Mouse (Mus musculus) heart, adult 11 months (tissue): ENCODE measurements at regions not wholly inside any gene's neighbourhood (a gene's known extent, or its start where the extent isn't known, plus 50 kb on each side); places are given as distances from the start of the nearest gene placed in this dataset.
A peak's percentile ranks its signal among the peaks of the same experiment; 100 is the strongest.

Source experiments
- DNase-seq: peaks from one replicate; pipeline ENCODE4 v3.0.0; 2022

DNA sequence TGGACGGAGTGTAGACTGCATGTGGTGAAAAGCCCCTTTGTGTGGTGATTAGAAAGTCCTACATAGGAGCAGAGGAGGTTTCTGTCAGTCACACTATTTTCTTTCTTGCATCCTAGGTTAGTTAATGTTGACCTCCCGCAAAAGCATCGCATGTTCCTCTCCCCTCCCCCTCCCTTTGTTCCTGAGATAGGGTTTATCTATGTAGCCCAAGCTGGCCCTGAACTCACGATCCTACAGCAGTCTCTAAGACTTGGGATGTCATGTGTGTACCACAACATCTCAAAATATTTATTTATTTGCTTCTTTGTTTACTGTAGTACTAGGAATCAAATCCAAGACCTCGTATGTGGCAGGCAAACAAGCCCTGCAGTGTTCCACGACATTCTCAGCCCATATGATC, 116.2 kb upstream of the Serp2 start:
- DNase-seq = no peak

DNA sequence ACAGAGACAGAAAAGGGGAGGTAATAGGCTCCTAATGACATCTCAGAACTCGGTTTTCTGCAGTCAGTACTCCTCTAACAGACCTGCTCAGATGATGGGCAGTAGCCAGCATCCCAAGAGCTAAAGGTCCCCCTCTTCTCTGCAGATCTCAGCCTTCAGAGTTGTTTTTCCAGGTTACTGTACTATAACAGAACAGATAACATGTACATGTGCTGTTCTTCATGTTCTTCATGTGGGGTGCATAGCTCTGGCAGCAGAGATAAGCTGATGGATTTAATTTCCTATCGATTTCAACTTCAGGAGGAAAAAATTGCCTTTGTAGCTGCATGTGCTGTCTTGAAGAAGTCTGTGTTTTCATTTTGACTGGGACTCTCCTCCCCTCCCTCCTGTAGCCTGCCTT, 115.8 kb upstream of the Serp2 start:
- no peak for DNase-seq

DNA sequence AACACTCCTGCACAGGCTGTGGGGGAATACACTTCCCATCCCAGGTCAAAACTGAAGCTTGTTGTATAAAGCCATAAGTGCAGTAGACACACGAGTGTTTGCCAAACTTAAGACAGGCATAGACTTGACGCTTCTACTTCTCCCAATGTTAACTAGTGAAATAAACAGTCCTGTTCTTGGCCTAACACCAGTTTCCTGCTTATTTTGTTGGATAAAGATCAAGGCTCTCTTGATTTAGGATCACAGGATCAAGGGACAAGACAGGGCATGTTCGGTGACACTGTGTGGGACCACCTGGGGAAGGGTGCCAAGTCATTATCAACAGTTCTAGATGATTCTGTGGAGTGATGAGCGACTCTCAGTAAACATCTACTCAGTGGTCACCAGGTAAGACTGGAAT, 114.3 kb upstream of the Serp2 start:
- no peak for DNase-seq

DNA sequence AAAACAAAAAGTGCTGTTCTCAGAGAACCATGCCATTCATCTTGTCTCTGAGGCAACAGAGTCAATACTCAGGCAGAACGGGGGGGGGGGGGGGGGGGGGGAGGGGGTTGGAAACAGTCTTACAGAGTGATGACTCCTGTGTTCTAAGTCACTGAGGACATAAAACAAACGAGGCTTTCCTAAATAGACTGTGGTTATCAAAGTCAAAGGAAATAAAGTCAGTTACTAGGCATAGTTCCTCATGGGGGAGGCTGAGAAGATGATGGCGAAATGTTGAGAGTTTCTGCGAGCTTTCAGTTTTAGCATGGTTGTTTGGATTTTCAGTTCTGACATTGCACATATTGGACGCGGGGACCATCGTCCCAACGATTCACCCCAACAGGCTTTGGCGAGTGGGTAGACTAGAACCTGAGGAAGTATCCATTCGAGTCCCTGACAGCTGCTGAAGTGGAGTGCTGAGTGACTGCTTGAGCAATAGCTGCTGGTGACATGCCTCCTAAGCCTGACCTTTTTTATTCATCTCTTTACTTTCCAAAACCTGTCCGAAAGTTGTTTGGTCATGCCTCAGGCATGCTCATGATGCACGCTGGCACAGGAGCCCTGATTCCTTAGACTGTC, 109.2 kb upstream of the Serp2 start:
- peak; percentile 84 for DNase-seq

DNA sequence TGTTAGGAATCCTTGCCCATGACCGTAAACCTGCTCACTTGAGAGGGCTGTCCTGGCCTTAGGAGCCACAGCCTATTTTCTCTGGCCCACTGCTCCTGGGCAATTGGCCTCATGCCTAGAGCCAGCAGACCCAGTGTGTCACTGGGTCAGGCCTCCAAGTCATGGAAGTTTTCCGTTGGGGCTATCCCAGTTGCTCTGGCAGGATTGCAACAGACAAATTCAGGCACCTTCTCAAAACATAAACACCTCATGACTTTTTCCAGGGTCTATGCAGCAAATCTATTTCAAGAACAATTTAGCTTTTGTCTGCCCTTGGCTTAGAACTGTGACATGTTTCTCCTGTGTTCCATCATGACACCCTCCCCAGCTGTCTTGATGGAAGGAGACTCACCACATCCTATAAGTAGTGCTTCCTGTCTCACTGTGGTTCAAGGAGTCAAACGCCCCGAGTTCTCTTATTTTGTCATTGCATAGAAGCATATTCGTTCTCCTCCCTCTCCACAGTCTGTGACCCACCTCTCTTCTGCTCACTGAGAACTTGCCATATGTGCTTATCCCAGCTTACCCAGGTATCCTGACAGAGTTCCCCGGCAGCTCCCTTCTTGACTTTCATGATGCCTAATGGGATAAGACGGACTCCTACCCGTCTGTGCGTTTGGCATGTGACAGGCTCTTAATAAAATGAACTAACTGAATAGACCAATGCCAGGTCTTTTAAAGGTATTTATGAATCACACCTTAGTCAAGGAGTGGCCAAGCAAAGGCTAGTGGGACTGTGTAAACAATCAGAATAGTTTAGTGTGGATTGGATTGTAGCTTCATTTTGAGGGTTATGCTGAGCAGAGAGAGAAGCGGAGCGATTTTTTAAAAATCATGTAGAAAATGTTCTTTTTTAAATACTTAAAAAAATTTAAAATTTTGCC, 108.2 kb upstream of the Serp2 start:
- peak; percentile 93 for DNase-seq

DNA sequence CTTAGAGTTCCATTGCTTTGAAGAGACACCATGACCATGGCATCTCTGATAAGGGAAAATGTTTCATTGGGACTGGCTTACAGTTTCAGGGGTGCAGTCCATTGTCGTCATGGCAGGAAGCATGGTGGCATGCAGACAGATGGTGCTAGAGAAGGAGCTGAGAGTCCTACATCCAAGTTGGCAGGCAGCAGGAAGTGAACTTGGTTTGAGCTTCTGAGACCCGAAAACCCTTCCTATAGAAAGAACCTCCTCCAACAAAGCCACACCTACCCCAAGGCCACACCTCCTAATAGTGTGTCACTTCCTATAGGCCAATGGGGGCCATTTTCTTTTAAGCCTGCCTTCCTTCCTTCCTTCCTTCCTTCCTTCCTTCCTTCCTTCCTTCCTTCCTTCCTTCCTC, 107.1 kb upstream of the Serp2 start:
- no peak for DNase-seq

DNA sequence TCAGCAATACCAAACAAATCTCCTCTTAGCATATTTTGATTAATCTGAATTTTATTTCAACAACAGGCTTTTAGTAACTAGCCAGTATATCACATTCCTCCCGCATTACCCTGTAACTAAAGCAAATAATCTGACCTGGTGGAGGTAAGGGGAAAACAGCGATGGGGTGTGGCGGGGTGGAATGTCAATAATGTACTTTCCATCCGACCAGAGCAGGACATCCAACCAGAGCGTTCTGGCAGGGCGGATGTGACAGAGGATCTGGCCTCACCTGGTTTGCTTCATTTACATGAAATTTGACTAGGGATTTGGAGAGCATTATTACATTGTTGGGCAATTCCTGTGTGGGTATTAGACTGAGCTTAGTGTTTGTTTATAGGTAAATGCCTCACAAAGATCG, 106.2 kb upstream of the Serp2 start:
- no peak for DNase-seq

DNA sequence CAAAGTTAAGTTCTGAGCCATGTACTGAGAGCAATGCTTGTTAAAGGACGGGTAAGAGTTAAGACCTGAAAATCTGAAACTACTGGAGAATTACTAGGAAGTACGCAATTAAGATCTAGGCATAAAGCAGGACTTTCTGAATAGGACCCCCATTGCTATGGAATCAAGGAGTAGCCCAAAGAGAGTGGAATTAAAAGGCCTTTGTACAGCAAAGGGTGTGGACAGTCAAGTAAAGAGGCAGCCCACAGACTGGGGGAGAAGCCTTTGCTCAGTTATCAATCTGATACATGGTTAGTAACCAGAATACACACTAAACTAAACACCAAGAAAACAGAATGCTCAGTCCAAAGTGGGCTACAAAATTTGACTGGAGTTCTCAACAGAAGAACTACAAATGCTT, 104.2 kb upstream of the Serp2 start:
- DNase-seq = no peak

DNA sequence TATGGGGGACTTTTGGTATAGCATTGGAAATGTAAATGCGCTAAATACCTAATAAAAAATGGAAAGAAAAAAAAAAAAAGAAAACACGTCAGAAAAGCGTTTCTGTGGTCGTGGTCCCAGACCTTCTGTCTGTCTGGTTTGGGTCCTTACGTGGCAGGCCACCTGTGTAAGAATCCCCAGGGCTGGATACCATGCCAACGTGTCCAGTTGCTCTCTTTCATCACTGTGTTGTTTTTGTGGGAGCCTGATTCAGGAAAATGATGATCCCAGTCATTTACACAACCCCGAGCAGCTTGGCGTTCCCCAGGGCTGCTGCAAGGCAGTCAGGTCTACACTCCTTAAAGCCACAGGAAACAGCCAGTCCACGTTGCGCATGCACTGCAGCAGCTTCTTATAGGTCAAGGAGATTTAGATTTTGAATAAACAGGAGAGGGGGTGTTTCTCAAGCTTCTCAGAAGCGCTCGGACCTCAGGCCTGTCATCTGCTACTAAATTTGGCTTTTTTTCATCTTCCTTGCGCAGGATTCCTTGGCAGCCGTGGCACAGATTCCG, 102.3 kb upstream of the Serp2 start:
- peak; percentile 90 for DNase-seq

DNA sequence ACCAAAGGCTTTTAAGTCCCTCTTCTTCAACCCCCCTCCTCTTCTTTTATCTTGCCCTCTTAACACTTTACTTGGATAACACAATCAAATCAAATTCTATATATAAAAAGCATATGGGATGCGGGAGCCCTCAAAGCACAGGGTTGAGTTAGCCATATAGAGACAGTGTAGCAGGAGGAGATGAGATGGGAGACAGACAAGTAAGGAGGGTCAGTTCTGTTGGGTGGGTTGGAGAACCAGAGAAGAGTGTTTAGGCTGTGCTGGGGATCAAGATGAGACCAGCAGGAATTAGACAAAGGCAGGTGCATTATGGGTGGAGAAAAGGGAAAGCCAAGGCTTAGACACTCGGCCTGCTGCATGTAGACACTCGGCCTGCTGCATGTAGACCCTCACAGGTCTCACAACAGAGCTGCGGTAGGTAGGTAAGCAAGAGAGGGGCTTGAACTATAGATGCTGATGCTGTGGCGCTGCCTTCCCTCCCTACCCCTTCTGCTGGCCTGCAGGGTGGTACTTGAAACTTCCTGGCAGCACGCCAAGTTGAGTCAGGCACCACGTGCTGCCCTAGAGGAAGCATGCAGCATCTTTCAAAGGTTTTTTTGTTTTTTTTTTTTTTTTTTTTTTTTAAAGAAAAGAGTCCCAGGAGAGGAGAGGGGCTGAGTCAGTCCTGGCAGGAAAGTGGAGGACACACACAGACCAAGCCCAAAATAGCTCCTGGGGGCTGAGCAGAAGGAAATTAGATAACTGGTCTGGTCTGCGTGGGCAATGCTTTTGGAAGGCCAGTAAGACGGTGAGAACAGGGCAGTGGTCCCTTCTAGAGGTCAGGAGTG, 101.3 kb upstream of the Serp2 start:
- DNase-seq = peak; percentile 95

DNA sequence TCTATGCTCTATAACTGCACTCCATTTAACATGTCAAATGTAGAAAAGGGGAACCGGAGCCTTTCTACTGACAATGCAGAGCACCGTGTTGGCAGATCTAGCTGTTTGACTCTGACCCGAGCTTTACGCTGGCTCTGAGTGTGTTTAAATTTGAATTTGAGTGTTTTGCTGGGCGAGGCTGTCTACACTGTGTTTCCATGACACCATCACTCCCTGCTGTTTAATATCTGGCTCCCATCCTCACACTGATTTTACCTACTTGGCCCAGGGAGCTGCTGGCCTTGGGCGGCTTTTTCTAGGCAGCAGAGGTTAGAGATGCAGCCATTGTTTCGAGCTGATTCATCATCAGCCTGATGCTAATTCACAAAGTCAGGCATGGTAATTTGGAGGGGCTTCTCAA, 100.7 kb upstream of the Serp2 start:
- DNase-seq = peak; percentile 91

DNA sequence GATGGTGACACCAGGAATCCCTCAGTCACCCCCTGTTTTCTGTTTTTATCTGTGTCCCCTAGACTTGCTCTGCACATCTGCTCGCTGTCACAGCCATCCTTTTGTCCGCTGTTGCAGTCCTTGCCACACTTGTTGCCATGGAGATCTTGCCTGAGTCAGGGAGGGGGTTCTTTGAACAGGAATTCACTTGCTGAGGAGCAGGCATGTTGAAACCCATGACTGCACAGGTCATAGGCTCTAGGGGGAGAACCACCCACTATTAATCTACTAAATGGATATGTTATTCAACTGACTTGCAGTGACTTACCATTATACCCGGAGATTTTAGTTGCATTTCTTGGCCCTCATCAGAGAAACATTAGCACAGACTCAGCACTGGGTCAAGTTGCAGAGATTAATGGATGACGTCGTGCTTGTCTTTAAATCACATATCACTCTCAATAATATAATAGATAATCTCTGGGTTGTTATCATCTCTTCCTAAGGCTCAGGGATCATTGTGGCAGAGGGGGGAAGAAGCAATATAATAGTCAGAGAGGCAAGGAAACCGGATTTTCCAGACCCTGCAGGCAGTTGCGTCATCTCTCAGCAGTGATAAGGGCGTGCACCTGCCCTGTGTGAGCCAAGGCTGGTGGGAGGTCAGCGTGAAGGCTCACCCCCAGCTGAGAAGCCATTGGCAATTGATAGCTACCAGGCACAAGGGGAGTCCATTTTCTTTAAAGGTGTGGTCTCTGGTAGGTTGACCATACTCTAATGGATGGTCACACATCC, 95.9 kb upstream of the Serp2 start:
- no peak for DNase-seq

DNA sequence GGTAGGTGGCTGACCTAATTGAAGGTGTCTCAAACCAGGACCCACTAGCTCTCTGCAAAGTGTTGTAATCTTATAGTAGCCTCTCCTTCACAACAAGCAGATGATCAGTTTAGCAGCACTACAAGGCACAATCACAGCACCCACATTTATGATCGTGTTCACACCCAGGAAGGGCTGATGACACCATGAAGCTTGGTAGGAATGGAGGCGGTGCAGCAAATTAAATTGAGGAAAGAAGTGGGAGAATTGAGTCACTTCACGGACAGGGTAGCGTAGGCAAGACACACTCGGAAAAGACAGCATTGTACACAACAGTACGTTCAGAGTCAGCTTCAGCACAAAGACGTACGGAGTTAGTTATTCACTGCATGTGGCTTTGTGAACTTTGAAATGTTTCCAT, 94.4 kb upstream of the Serp2 start:
- no peak for DNase-seq

DNA sequence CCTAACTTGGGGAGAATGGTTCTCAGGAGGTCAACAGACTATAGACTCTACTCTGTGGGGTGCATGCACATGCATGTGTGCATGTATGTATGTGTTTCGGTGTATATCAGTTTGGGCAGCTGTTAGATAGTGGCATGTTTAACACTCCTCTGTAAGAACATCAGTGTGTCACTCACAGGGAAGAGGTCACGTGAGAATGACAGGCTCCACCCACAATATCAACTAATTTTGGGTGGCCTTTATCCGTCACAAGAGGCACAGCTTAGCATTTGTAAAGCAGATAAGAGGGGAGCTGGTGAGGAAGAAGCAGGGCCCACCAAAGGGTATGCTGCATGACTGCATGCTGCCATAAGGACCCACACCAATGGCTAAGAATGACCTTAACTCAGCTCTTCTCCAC, 93.2 kb upstream of the Serp2 start:
- no peak for DNase-seq

DNA sequence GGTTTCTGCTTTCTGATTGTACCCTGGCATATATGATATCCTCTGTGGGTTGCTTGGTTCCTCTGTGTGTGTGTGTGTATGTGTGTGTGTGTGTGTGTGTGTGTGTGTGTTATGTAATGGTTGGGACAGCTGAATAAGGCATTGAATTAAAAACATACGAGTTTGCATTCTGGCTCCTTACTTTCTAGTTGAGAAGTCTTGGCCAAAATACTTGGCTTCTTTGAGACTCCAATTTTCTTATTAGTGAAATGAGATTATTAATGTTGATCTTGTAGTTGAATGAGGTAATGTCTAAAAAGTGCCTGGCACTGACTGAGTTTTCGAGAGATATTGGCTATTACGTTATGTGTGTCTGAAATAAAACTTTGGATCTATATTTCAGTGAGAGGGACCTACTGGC, 88.0 kb upstream of the Serp2 start:
- DNase-seq = no peak

DNA sequence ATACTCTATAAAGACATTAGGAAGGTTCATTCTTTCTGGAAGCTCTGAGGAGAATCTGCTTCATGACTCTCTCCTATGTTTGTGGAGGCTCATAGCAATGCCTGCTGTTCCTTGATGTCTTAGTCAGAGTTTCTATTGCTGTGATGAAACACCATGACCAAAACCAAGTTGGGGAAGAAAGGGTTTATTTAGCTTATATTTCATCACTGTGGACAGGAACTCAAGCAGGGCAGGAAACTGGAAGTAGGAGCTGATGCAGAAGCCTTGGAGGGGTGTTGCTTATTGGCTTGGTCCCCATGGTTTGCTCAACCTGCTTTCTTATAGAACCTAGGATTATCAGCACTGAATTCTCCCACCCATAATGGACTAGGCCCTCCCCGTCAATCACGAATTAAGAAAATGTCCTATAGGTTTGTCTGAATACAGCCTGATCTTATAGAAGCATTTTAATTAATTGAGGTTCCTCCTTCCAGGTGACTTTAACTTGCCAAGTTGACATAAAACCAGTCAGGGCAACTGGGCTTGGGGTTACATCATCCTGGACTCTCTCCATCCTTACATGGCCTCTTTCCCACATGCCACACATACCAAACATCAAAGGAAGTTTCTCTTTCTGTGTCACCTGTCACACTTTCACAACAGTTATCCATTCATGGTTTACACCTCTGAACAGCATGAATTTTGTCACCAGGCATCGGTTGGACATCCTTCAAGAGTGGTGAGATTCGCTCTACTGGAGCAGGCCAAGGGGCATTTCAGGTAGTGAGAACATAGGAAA, 85.3 kb upstream of the Serp2 start:
- DNase-seq = no peak

DNA sequence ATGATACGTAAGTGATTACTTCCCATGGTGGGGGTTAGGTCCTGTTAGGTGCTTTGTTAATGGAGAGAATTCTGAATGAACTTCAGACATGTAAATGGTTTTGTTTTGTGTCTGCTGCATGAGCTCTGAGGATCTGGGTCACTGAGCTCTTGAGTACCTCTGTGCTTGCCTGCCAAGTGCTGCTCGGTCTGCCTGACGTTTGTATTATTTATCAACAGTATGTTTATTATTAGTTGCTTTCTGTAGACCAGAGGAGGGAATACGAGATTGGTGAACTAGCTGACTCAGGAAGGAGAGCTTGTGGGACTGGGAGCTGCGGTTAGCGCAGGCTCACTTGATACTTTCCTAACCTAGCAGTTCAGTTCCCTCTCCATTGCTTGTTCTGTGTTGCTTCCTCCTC, 76.5 kb upstream of the Serp2 start:
- no peak for DNase-seq

DNA sequence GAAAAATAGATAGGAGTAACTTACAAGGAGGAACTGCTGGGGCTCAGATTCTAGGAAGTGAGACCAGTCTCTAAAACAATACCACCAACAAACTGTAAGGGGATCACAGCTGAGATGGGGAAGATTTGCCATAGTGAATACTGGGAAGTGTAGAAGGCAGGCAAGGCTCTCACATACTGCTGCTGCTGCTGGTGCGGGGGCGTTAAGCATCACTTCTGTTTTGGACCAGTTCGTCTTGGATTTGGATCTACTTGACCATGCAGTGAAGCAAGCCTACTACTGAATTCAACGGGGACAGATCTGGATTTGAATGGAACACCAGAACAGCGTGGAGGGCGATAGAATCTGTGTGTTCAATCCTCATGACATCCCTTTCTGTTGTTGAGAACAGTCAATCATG, 76.1 kb upstream of the Serp2 start:
- DNase-seq = no peak

DNA sequence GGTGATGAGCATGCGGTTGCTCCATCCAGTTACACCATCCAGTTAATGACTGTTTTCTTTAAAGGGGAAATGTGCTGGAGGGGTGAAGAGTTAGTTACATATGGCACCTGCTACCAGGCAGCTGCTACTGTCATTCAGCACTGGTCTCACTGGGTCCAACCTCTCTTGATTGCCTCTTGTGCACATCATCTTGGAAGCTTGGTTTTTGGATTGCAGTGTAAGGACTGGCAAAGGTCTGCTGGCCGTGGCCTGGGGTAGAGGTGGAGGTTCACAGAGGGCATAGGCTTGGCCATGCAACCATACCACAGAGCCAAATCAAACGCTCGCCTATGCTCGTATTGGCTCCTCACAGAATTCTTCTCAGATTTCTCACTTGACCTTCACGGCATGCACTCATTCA, 75.1 kb upstream of the Serp2 start:
- no peak for DNase-seq

DNA sequence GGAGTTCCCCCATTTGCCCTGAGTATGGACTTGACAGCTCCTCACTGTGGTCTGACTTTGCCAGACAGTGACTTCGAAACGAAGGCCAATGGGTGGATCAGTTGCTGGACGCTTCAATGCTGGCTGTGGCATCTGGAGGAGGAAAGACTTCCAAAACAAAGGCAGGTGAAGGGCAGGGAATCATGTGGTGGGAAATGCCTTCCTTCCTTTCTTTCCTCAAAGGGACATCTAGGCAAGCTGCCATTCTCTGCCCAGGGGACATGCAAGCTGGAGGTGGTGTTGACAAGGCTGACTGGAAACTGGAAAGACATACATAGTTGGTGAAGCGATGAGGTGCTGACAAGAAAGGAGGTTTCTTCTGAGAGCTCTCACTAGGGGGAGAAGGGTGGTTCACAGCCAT, 74.5 kb upstream of the Serp2 start:
- DNase-seq = peak; percentile 96

DNA sequence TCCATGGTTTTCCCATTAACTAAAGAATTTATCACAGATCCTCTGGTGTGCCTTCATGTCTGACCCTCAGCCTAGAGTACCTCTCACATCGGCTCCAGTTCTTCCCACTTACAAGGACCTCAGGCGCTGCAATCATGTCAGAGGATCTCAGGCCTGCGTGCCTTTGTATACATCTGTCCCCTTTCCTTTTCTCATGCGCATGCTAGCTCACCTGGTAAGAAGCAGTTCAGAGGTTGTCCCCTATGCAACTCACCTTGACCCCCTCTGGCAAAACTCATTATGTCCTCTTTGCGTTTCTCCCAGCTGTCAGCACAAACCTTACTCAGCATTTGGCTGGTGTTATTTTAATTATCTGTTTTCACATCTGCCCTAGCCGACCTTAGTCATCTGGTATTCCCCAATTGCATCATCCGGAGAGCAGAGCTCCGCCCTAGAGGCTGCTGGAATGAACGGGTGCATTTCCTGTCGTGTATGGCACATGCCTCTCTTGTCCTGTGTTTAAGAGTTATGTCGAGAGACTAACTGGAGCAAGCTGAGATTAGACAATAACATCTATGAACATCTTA, 73.3 kb upstream of the Serp2 start:
- no peak for DNase-seq
